Mouse (Mus musculus) erythroblast, adult 5-6 weeks (primary cell): Measurements from ENCODE around the gene Esyt1. TPM values are rescaled to one million over a fixed set of nuclear protein-coding genes. Genes with fewer than 3 reads are reported as not detected.
"Not testable (repeated sequence)": the region's sequence is repeated elsewhere in the genome, so short reads cannot be mapped to it uniquely, and the experiment has no call there.

Experiments used
- ATAC-seq: replicated peaks from 2 replicates; pipeline ENCODE4 v1.8.0; 2016; ENCODE audit warnings: moderate number of reproducible peaks, mild to moderate bottlenecking, moderate TSS enrichment, inconsistent platforms; ENCODE audit not compliant: poor library complexity, low FRiP score, severe bottlenecking
- total RNA-seq, 2 experiments: library from RNA; stranded (forward) in 1 of 2; stranded (reverse) in 1 of 2; fragments of 150-400 nt in 1 of 2; fragments of 200-764, 138-1000 nt in 1 of 2; gene quantifications; 2 replicates each; pipeline versions ENCODE4 v1.2.3 to v1.2.4; 2015 to 2017; ENCODE audit warnings: low replicate concordance in 2 of 2

The Esyt1 gene
- total RNA-seq (2015; ENCODE audit: low replicate concordance) (15.2 and 16.9 TPM in 2 replicates), total RNA-seq (2017; ENCODE audit: low replicate concordance) (24.8 and 27.9 TPM in 2 replicates)

DNA sequence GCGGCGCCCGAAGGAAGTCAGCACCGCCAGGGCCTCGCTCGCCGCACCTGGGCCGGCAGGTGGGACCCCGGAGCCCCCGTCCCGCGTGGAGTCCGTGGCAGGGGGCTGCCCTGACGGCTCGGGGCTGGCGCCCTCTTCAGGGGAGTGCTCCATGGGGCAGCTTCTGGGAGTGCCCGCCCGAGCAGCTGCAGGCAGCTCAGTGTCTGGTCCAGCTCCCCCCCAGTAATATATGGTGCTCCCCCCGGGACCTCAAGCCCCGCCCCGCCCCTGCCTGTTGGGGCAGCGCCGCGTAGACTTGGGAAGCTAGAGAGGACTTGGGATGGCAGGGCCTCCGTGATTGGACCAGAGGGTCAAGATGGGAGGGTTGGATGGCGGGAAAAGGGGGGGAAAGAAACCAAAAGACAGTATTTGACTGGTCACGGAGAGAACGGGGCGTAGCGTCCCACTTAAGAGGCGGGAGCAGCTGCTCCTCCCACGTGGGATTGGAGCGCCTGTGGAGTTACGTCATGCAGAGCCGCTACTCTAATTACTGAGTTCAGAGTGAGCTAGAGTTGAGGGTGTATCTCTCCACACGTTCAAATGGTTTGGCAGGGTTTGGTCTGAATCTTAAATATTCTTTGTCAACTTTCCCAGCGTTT, at the start of gene Esyt1:
TSS of gene Esyt1 (minus strand) at position 201 of the 638 bp plus-strand sequence.
- ATAC-seq = peak; percentile 88

DNA sequence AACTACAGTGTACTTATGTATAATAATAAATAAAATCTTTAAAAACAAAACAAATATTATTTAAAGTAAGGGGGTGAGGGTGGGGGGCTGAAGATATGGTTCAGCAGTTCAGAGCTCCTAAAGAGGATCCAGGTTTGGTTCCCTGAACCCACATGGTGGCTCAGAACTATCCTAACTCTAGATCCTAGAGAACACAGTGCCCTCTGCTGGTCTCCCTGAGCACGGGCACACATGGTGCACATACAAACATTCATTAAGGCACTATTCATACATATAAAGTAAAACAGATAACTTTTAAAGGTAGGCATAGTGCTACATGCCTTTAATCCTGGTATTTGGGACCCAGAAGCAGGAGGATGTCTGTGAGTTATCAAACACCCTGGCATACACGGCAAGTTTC, 49.4 kb upstream of the Esyt1 start:
- ATAC-seq = peak; percentile 70

DNA sequence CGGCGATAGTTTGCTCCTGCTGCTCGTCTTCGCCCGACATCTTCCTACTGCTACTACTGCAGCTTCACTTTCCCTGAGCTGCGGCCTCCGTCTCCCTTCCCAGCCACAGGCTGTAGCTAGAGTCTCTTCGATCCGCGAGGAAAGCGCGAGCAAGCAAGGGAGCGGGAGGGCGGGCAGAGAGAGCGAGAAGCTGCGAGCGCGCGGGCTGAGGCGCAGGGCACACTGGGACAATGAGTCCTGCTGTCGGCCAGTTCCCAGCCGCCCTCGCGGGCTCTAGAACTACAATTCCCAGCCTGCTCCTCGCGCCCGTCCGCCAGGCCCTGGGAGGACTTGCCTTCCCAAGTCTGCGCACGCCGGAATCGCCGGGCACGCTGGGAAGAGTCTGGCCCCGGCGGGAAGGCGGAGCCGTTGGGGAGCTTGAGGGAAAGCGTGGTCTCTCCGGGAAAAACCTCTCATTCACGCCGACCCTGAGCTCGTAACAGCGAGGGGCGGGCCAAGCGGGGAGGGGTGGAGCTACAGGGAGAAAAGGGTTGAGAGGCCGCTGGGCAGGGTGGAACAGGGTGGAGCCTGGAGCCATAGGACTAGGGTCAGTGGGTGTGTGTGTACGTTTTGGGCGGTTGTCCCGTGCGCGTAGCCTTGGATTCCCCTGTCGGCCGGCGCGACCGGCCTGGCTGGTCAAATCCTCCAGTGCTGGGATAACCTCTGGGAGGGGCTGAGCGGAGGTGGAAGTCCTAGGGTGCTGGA, 40.3 kb upstream of the Esyt1 start, which contains the start of gene Pa2g4:
TSS of gene Pa2g4 (minus strand) at position 200 of the 744 bp plus-strand sequence.
- ATAC-seq = peak; percentile 93

DNA sequence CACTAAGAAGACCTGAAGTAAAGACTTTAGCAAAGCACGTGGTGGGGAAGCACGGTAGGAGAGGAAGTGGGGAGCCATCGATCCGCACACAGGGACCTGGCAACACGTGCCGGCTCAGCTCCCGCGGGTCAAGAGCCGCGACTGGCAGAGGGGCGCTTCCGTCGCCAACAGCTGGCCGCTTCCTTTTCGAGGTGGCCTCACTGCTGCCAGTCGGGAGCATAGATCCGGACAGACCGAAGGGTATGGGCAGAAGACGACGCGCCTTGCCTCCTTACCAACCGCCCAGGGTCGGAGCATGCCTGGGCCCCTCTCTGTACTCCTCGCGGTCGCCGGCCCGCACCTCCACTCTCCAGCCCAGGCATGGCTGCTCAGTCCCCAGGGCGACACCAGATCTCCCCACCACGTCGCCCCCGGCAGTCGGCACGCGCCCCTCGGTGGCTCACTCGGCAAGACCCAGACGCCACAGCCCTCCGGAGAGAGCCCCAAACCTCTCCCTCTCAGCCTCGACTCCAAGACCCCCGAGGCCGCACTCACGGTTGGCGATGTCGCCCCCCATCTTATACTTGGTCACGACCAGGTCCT, 39.6 kb upstream of the Esyt1 start:
- peak; percentile 27 for ATAC-seq

DNA sequence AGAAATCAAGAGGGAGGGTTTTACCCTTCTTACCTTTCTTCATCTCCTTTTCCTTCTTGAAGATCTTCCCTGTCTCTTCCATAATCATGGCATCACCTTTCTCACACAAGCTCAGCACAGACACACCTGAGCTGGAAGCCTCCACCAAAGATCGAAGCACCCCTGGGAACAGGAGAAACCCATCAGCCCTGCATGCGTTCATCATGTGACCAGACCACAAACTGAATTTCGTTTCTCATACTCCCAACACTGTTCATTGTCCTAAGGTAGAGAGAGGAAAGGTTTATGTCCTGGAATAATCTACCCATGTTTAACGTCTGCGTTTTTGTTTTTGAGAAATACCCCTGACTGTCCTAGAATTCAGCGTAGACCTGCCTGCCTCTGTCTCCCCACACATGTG, 37.9 kb upstream of the Esyt1 start:
- ATAC-seq = no peak

DNA sequence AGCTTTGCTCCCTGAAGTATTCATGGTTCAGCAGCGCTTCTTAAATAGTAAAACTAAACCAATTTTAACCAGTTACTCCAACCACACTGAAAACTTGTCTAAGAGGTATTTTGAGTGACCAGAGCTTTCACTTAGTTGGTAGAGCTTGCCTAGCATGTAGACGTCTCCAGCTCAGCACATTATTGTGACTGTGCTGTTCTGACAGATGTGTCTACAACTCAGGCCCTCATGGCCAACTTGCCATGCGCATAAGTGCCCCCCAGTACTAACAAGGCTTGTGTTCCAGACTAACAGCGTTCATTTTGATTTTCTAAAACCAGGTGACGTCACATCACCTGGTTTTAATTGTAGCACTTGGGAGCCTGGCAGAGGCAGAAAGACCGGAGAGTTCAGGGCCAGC, 31.3 kb upstream of the Esyt1 start:
- ATAC-seq = no peak

DNA sequence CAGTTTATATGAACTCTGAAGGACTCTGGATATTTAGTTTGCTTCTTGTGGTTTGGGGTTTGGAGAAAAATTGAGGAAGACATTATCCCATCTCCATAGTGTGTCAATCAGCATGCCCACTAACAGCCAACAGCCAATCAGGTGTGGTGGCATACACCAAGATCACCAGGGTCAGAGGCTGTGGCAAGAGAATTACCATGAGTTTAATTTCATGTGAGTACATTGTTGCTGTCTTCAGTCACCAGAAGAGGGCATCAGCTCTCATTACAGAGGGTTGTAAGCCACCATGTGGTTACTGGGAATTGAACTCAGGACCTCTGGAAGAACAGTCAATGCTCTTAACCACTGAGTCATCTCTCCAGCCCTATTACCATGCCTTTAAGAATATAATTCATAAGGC, 30.6 kb upstream of the Esyt1 start:
- no peak for ATAC-seq

DNA sequence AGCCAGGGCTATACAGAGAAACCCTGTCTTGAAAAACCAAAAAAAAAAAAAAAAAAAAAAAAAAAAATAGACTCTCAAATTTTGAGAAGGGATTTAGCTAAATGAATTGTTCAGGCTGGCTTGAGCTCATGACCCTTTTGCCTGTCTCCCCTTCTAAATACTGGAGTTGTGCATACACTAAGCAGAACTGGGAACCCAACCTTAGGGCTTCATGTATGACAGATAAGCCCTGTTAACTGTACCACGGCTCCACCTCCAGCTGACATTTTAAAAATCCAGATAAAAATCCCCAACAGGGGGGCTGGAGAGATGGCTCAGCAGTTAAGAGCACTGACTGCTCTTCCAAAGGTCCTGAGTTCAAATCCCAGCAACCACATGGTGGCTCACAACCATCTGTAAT, 29.9 kb upstream of the Esyt1 start:
- ATAC-seq = not testable (repeated sequence)

DNA sequence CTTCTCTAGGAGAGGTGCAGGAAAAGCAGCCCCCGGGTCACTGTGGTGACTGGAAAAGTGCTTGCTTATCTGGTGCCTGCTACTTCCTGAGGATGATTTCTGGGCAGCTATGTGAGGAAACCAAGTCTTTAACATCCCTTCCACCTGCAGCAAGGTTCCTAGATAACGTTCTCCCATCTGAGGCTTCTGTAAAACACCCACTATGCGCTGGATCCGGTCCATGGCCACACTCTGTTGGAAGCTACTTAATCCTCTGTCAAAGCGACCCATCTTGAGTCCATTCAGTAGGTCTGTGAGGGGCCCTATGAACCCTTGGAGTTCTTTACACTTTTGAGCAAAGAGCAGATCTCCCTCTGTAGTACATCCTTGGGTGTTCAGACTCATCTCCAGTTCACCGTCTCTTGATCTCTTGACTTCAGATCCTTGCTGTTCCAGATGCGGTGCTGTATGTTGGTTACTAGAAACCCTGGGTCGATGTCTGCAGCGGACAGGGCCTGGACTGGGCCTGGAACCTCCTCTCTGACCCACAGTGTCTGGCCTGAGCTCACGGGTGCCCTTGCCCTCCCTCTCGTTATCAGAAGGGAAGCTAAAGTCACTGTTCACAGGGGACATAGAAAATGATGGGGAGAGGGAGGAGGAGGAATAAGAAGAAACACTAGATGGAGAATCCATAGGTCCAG, 24.6 kb upstream of the Esyt1 start:
- not testable (repeated sequence) for ATAC-seq

DNA sequence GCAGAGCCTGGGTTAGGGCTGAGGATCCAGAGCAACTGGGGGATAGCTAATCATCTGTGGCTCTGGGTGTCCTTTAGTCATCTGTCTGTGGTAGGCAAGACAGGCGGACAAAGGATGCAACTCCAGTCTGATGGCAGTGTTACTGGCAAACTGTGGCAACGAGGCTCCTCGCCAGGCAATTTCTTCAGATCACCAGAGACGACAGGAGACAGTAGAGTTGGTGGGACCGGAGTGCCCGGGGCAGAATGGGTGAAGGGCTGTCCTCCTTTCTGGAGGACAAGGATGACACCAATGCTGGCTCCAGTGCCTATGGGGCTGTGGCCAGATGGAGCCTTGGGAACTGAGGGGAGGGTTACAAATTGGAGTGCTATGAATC, 24.0 kb upstream of the Esyt1 start:
- not testable (repeated sequence) for ATAC-seq

DNA sequence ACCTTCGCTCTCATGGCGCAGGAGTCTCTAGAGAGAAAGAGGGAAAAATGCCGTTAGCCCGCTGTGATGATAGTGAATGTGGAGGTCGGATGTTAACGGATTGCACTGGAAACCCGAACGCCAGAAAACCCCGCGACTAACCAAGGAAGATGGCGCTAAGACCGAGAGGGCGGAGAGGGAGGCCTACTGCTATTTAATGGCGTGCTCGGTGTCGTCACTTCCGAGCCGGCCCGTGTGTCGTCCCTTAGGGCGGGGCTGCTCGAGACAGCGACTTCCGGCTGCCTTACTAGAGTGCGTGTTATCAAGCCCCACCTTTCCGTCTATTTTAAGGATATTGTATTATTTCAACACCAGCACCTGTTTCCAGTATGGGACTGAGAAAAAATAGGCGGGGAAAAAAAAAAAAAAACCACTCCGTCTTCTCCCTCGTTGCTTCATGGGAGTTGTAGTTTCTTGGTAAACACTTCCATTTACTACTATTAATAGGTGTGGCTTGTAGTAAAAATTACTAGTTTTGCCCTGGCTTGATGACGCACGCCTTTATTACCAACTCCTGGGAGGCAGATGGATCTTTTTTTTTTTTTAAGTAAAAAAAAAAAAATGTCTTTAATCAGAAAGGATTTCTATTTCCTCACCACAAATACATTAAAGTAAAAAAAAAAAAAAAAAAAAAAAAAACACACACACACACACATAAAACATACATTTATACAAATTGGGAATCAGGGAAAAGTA, 23.4 kb upstream of the Esyt1 start, which contains the start of gene Rpl41:
TSS of gene Rpl41 (minus strand) at position 359 of the 735 bp plus-strand sequence.
- peak; percentile 81 for ATAC-seq

DNA sequence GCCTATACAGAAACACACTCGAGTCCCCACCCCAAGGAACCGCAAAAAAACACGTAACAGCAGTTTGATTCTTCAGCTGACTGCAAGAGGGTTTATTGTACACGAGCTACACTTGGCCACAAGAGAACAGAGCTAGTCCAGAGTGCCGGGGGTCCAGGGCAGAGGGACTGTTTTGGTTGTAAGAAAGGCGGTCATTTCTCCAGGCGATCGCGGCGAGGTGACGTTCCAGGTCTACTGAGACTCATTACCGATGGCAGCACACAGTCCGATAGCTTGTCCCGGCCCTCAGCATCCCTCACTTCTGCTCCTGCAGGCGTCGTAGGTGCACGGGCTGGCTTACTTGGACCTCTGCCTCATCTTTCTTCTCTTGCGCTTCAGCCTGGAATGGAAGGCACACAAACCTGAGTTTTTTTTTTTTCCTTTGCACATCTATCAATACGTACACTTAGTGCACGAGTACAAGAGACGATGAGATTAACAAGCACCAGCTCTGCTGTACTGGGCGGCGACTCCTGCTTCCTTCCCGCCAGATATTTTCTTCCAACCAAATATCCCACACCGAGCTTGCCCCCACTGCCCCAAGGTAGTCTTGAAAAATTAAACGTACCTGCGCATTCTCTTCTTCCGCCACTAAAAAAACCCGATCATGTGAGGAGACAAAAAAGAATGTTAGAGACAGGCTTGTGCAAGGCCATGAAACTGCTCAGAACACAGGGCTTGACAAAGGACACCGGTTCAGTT, 22.6 kb upstream of the Esyt1 start:
- not testable (repeated sequence) for ATAC-seq

DNA sequence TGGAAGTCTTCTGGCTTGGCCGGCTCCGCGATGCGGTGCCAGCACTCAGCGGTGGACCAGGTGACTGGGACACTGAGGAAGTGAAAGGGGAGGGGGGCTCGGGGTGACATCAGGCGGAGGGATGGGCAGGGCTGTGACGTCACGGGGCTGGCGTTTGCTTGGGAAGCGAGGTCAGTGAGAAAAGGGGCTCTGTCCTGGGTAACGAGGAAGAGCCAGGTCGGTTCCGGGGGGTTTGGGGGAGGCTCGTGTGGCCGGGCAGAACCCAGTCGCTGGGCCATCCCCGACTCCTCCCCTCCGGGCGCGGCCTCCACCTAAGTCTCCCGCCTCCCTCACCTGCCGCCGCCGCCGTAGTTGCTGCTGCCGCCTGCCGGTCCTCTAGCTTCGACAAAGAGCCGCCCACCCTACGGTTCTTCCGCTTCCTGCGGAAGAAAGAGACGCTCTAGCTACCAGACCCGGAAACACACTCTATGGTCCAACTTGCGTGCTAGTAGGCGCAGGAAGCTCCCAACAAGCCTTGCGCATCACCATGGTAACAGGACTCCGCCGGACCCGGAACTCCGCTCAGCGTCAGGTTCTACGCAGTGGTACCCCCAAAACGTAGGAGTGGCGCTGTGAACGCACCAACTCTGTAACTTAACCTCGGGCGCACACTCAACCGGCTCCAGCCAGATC, 21.8 kb upstream of the Esyt1 start, which contains the start of gene Zc3h10:
TSS of gene Zc3h10 (minus strand) at position 414 of the 672 bp plus-strand sequence.
- ATAC-seq = peak; percentile 82

DNA sequence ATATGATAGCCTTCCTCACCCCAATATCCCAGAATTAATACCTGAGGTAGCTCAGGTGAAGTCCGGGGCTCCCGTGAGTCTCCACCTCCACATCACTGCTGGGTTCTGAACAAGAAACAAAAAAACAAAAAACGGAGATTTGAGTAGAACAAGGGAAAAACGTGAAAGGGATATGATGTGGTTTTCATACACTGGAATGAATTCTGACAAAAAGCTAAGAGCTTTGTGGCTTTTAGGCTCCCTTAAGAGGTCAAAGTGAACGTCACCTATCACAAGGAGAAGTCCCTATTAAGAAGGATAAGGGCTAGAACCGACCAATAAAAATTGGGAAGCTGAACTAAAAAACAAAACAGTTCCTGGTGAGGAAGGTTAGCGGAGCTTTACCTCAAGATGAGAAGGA, 21.1 kb upstream of the Esyt1 start:
- ATAC-seq = no peak

DNA sequence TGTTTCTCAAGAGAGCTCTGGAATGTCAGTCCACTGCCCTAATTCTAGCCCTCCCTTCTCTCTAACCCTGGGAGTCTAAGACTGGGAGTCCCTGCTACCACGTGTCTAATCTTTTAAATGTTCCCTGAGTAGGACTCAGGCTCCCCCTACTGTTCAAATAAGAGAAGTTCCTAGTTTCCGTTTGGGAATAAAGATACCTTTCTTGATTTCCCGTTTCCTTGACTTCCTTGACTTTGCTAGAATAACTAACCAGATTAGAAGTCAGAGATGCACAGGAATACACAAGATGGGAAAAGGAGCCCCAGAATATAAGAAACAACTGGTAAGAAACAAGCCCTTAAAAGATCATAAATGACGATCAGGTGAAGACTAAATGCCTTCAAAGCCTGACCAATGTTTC, 20.7 kb upstream of the Esyt1 start:
- ATAC-seq = peak; percentile 39

DNA sequence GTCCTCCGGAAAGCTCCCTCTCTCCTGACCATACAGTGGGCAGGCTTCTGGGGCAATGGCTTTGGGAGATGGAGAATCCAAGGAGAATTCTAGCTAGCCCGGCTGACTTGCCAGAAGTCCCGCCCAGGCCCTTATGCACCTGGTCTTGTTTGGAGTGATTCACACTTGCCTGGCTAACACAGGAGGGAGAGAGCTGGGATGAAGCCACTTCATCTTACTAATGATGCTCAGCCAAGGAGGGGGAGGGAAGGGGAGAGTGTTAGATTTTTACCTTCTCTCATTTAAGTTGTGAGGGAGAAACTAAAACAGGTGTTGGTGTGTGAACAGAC, 19.9 kb upstream of the Esyt1 start:
- no peak for ATAC-seq

DNA sequence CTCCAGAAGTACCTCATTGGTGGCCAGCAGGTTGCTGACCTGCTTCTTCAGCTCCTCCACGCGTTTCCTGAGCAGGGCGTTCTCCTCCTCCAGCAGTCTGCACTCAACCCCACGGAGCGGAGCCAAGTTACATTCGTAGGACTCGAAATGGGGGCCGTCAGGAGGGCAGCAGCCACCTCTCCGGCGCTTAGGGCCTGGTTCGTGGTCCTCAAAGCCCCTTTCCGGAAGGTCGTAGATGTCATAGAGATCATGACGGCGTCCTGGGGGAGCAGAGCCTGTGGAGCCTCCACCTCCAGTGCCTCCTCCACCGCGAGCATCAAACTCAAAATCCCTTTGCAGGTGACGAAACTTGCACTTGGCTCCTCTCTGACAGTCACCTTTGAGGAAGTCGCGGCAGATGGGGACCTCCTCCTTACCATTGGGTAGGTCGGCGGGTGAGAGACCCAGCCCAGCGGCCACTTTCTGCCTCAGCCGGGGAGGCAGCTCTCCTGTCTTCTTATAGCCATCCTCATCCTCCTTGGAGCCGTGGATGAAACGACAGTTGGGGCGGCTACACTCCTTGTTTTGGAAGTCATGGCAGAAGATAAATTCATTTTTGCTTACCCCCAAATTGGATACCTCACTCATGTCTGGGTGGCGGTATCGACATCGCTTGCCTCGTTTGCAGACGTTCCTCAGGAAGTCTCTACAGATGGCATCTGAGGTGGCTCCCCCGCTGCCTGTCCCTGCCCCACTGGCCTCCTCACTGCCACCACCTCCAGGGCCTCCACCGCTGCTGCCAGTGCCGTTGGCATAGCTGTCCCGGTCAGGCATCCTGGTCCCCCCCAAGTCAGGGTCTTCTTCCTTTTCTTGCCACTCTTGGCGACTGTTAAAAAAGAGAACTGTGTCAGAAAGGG, 19.3 kb upstream of the Esyt1 start:
- ATAC-seq = no peak
